Mouse (Mus musculus) kidney, postnatal 0 days (tissue): ENCODE measurements around the gene Def6. TPM values are rescaled to one million over a fixed set of nuclear protein-coding genes. Genes with fewer than 3 reads are reported as not detected.
A peak's percentile ranks its signal among the peaks of the same experiment; 100 is the strongest.

ENCODE experiments used
- ATAC-seq: fragments of 200-750 bp; cut with Nextera tagmentation; replicated peaks from 2 replicates; pipeline ENCODE4 v1.8.0; 2017; ENCODE audit warnings: low read depth, moderate number of reproducible peaks, moderate TSS enrichment, moderate library complexity; ENCODE audit not compliant: low FRiP score
- DNase-seq: peaks from one replicate; pipeline ENCODE4 v3.0.0-alpha.2; 2016; ENCODE audit warnings: low spot score
- H3K27ac ChIP-seq: fragments of 300-500 bp; sonication (generic); 2 replicates; pipeline ENCODE4 v1.5.1; 2014; ENCODE audit warnings: mild to moderate bottlenecking
- H3K27me3 ChIP-seq: fragments of 300-500 bp; sonication (generic); 2 replicates; pipeline ENCODE4 v1.6.1; 2014; ENCODE audit warnings: low read length, mixed read lengths; ENCODE audit not compliant: insufficient read depth
- H3K36me3 ChIP-seq: fragments of 300-500 bp; sonication (generic); 2 replicates; pipeline ENCODE4 v1.6.1; 2014; ENCODE audit warnings: low read length, mixed read lengths; ENCODE audit not compliant: insufficient read depth
- H3K4me1 ChIP-seq: fragments of 300-500 bp; sonication (generic); replicated peaks from 2 replicates; pipeline ENCODE4 v1.6.1; 2014; ENCODE audit warnings: antibody characterized with exemption, low read length, mixed read lengths; ENCODE audit not compliant: insufficient read depth
- H3K4me2 ChIP-seq: fragments of 300-500 bp; sonication (generic); 2 replicates; pipeline ENCODE4 v1.6.1; 2014; ENCODE audit warnings: mild to moderate bottlenecking, low read length, moderate library complexity, mixed read lengths
- H3K4me3 ChIP-seq: fragments of 300-500 bp; sonication (generic); replicated peaks from 2 replicates; pipeline ENCODE4 v1.5.1; 2014; ENCODE audit warnings: low read depth, low read length
- H3K9ac ChIP-seq: fragments of 300-500 bp; sonication (generic); 2 replicates; pipeline ENCODE4 v1.6.1; 2014; ENCODE audit warnings: low read depth, low read length
- H3K9me3 ChIP-seq: fragments of 300-500 bp; sonication (generic); replicated peaks from 2 replicates; pipeline ENCODE4 v1.6.1; 2016; ENCODE audit warnings: low read length, inconsistent platforms, mixed read lengths
- CTCF ChIP-seq: IDR thresholded peaks from 2 replicates; pipeline ENCODE4 v1.5.1; 2016; ENCODE audit warnings: antibody characterized with exemption, low read depth, mild to moderate bottlenecking, moderate library complexity
- WGBS: fragments of 180-500 bp; shearing (Covaris S2); extraction: QIAGEN DNeasy Blood & Tissue Kit; methylation state at CpG from one replicate; pipeline ENCODE4 v1.1.7; 2014; 5-methylcytosine and 5-hydroxymethylcytosine counted together
- polyA plus RNA-seq: library from polyadenylated mRNA; unstranded; fragments of >200 nt; fragmentation: Nextera tagmentation; extraction: Ambion mirVana; gene quantifications from 2 replicates; pipeline ENCODE4 v1.2.1, GENCODE M21; 2015

The Def6 gene
- 8.6 and 9.2 TPM in 2 replicates for polyA plus RNA-seq

- ATAC-seq: peak; percentile 85
- 12% methylated on average over 26 of the region's 26 CpGs for WGBS
- Histone ChIP-seq H3K4me3 (peak within 1 kb of the TSS; percentile 36), H3K9me3 (no peaks in the 10 kb centered on the region), H3K27ac (peak within 1 kb of the TSS; percentile 81), H3K4me2 (peak within 1 kb of the TSS; percentile 62), H3K27me3 (no peaks in the 10 kb centered on the region), H3K36me3 (peaks cover 5% of the 10 kb centered on the region; the same call in 1 of the 2 replicates), H3K9ac (peak within 1 kb of the TSS; percentile 62), H3K4me1 (peaks cover 14% of the 10 kb centered on the region)
- peak; percentile 97 for DNase-seq
- peak; percentile 74 for TF ChIP-seq CTCF
Measured at GRCm38 (mm10) chr17:28207591-28208313, at the start of gene Def6. TSS of gene Def6 (plus strand) at chr17:28207778.

- no peak overlapping the region for H3K4me2 ChIP-seq
- no peak for ATAC-seq
- H3K4me1 ChIP-seq: no peaks in the 10 kb centered on the region
- no peak overlapping the region for H3K27ac ChIP-seq
- no peak overlapping the region for H3K9ac ChIP-seq
- H3K4me3 ChIP-seq: no peak overlapping the region
- H3K9me3 ChIP-seq: no peaks in the 10 kb centered on the region
- TF ChIP-seq CTCF: no peak
- H3K36me3 ChIP-seq: 0 out of 2 replicates have a peak, but pooled peaks cover 5% of the 10 kb centered on the region
- 35% methylated on average over 10 of the region's 10 CpGs for WGBS
- DNase-seq: no peak
- no peaks in the 10 kb centered on the region for H3K27me3 ChIP-seq
Measured at GRCm38 (mm10) chr17:28160361-28160760, 47.2 kb upstream of the Def6 start.

GRCm38 (mm10) chr17:28161310-28161881, 46.2 kb upstream of the Def6 start:
- DNase-seq: no peak
- no peak for ATAC-seq

GRCm38 (mm10) chr17:28163666-28164065, 43.9 kb upstream of the Def6 start:
- WGBS: 9% methylated on average over 6 of the region's 6 CpGs
- no peaks in the 10 kb centered on the region for H3K9me3 ChIP-seq
- DNase-seq (peak; percentile 78), ATAC-seq (peak; percentile 65; the same call in 1 of the 2 replicates)
- H3K27me3 ChIP-seq: no peaks in the 10 kb centered on the region
- no peak overlapping the region for H3K9ac ChIP-seq
- TF ChIP-seq CTCF: peak; percentile 97
- H3K36me3 ChIP-seq: peaks cover 7% of the 10 kb centered on the region; the same call in 1 of the 2 replicates
- H3K4me2 ChIP-seq: no peak overlapping the region
- no peak overlapping the region for H3K27ac ChIP-seq
- no peaks in the 10 kb centered on the region for H3K4me1 ChIP-seq
- H3K4me3 ChIP-seq: no peak overlapping the region

More at GRCm38 (mm10) chr17:28161310-28161881, 46.2 kb upstream of the Def6 start:
- Histone ChIP-seq H3K27ac (no peak overlapping the region), H3K4me2 (no peak overlapping the region), H3K4me3 (no peak overlapping the region), H3K4me1 (no peaks in the 10 kb centered on the region), H3K9me3 (no peaks in the 10 kb centered on the region), H3K36me3 (0 out of 2 replicates have a peak, but pooled peaks cover 5% of the 10 kb centered on the region), H3K27me3 (no peaks in the 10 kb centered on the region), H3K9ac (no peak overlapping the region)
- WGBS: 30% methylated on average over 11 of the region's 11 CpGs
- no peak for TF ChIP-seq CTCF

GRCm38 (mm10) chr17:28170460-28171305, 36.9 kb upstream of the Def6 start:
- Histone ChIP-seq H3K9me3 (no peaks in the 10 kb centered on the region), H3K9ac (no peak overlapping the region), H3K27ac (peak overlapping the region; percentile 13; the same call in 1 of the 2 replicates), H3K27me3 (no peaks in the 10 kb centered on the region), H3K4me2 (no peak overlapping the region), H3K4me3 (no peak overlapping the region), H3K36me3 (peaks cover 4% of the 10 kb centered on the region; the same call in 1 of the 2 replicates), H3K4me1 (peaks cover 10% of the 10 kb centered on the region; the same call in 1 of the 2 replicates)
- no peak for ATAC-seq
- DNase-seq: peak; percentile 68
- WGBS: 67% methylated on average over 6 of the region's 6 CpGs
- no peak for TF ChIP-seq CTCF

DNA sequence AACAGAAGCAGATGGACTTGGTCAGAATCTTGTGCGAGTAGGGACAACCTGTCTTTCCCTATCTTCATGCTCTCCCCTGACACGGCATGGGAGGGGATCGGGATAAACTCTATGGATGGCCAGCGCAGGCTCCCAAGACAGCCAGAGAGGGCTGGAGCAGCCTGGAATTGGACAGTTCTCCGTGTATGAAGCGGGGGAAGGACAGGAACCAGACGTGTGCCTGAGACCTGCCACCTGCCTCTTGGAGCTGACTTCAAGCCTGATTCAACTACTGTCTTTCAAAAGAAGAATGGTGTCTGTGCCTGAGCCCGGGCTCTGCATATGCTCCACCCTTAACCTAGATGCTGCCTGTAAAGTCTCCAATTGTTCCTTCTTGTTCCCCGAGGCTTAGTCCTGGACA, 34.9 kb upstream of the Def6 start:
- Histone ChIP-seq H3K4me2 (no peak overlapping the region), H3K27me3 (no peaks in the 10 kb centered on the region), H3K4me3 (no peak overlapping the region), H3K9ac (no peak overlapping the region), H3K27ac (0 out of 2 replicates have a peak overlapping the region, but pooled peaks have one; percentile 20), H3K36me3 (0 out of 2 replicates have a peak, but pooled peaks cover 4% of the 10 kb centered on the region), H3K9me3 (no peaks in the 10 kb centered on the region), H3K4me1 (peaks cover 17% of the 10 kb centered on the region)
- ATAC-seq (no peak), DNase-seq (peak; percentile 64)
- WGBS: 30% methylated on average over 9 of the region's 9 CpGs
- no peak for TF ChIP-seq CTCF
